Mouse (Mus musculus) lung, embryonic 14.5 days (tissue): ENCODE measurements around the gene Ptprz1. TPM values are rescaled to one million over a fixed set of nuclear protein-coding genes. Genes with fewer than 3 reads are reported as not detected.

ENCODE experiments used
- ATAC-seq: fragments of 200-750 bp; cut with Nextera tagmentation; 2 replicates; pipeline ENCODE4 v1.8.0; 2017; ENCODE audit warnings: mild to moderate bottlenecking, moderate TSS enrichment, moderate library complexity; ENCODE audit not compliant: insufficient read depth
- DNase-seq: peaks from one replicate; pipeline ENCODE4 v3.0.0-alpha.2; 2015
- H3K27ac ChIP-seq: fragments of 300-500 bp; sonication (generic); 2 replicates; pipeline ENCODE4 v1.5.1; 2014; ENCODE audit warnings: low read depth, mild to moderate bottlenecking, moderate library complexity
- H3K27me3 ChIP-seq: fragments of 300-500 bp; sonication (generic); 2 replicates; pipeline ENCODE4 v1.6.1; 2014; ENCODE audit warnings: low read length, control low read depth; ENCODE audit not compliant: insufficient read depth
- H3K36me3 ChIP-seq: fragments of 300-500 bp; sonication (generic); 2 replicates; pipeline ENCODE4 v1.6.1; 2014; ENCODE audit warnings: control low read depth; ENCODE audit not compliant: insufficient read depth
- H3K4me1 ChIP-seq: fragments of 300-500 bp; sonication (generic); 2 replicates; pipeline ENCODE4 v1.6.1; 2014; ENCODE audit warnings: antibody characterized with exemption, control low read depth; ENCODE audit not compliant: insufficient read depth
- H3K4me2 ChIP-seq: fragments of 300-500 bp; sonication (generic); 2 replicates; pipeline ENCODE4 v1.6.1; 2014; ENCODE audit warnings: mild to moderate bottlenecking
- H3K4me3 ChIP-seq: fragments of 300-500 bp; sonication (generic); 2 replicates; pipeline ENCODE4 v1.5.1; 2014; ENCODE audit warnings: low read depth, low read length
- H3K9ac ChIP-seq: fragments of 300-500 bp; sonication (generic); 2 replicates; pipeline ENCODE4 v1.6.1; 2014
- H3K9me3 ChIP-seq: fragments of 300-500 bp; sonication (generic); 2 replicates; pipeline ENCODE4 v1.6.1; 2016; ENCODE audit warnings: low read depth, low read length, control low read depth
- CTCF ChIP-seq: IDR thresholded peaks from 2 replicates; pipeline ENCODE4 v1.5.1; 2016; ENCODE audit warnings: antibody characterized with exemption, low read depth
- WGBS: fragments of 180-500 bp; shearing (Covaris S2); extraction: QIAGEN DNeasy Blood & Tissue Kit; methylation state at CpG from one replicate; pipeline ENCODE4 v1.1.7; 2014; 5-methylcytosine and 5-hydroxymethylcytosine counted together
- polyA plus RNA-seq: library from polyadenylated mRNA; unstranded; fragments of >200 nt; fragmentation: Nextera tagmentation; extraction: Ambion mirVana; gene quantifications from 2 replicates; pipeline ENCODE4 v1.2.1, GENCODE M21; 2014

The Ptprz1 gene
- polyA plus RNA-seq, 1 experiment from 2014 or later, result 1.8 TPM

- 70% methylated on average over 4 of the region's 4 CpGs for WGBS
- Histone ChIP-seq H3K4me2 (no peak overlapping the region), H3K4me1 (no peaks in the 10 kb centered on the region), H3K9me3 (no peaks in the 10 kb centered on the region), H3K27ac (no peak overlapping the region), H3K4me3 (no peak overlapping the region), H3K27me3 (no peaks in the 10 kb centered on the region), H3K36me3 (no peaks in the 10 kb centered on the region), H3K9ac (no peak overlapping the region)
- ATAC-seq (no peak), DNase-seq (no peak)
- TF ChIP-seq CTCF, result no peak
Measured at GRCm38 (mm10) chr6:23014988-23015613, 139.8 kb downstream of the Ptprz1 start.

GRCm38 (mm10) chr6:23028251-23028650 lies 152.9 kb downstream of the Ptprz1 start:
- TF ChIP-seq CTCF, result no peak
- H3K9ac ChIP-seq, result no peak overlapping the region
- no peak overlapping the region for H3K4me2 ChIP-seq
- no peaks in the 10 kb centered on the region for H3K9me3 ChIP-seq
- H3K27ac ChIP-seq, result no peak overlapping the region
- 48% methylated on average over 1 of the region's 1 CpGs for WGBS
- ATAC-seq (no peak; the same call in 1 of the 2 replicates), DNase-seq (peak; percentile 22)
- H3K27me3 ChIP-seq, result no peaks in the 10 kb centered on the region
- no peaks in the 10 kb centered on the region for H3K4me1 ChIP-seq
- H3K36me3 ChIP-seq, result no peaks in the 10 kb centered on the region
- H3K4me3 ChIP-seq, result no peak overlapping the region

- H3K9ac ChIP-seq, result no peak overlapping the region
- DNase-seq, result no peak
- no peak for TF ChIP-seq CTCF
- 80% methylated on average over 4 of the region's 4 CpGs for WGBS
- no peak overlapping the region for H3K4me3 ChIP-seq
- no peaks in the 10 kb centered on the region for H3K9me3 ChIP-seq
- no peak overlapping the region for H3K27ac ChIP-seq
- no peak overlapping the region for H3K4me2 ChIP-seq
- H3K36me3 ChIP-seq, result no peaks in the 10 kb centered on the region
- ATAC-seq, result no peak
- H3K4me1 ChIP-seq, result no peaks in the 10 kb centered on the region
- no peaks in the 10 kb centered on the region for H3K27me3 ChIP-seq
Measured at GRCm38 (mm10) chr6:23048836-23049235, 173.5 kb downstream of the Ptprz1 start.

- Histone ChIP-seq H3K4me2 (no peak overlapping the region), H3K9me3 (no peaks in the 10 kb centered on the region), H3K27me3 (no peaks in the 10 kb centered on the region), H3K4me1 (no peaks in the 10 kb centered on the region), H3K27ac (no peak overlapping the region), H3K4me3 (no peak overlapping the region), H3K9ac (no peak overlapping the region), H3K36me3 (no peaks in the 10 kb centered on the region)
- WGBS, result 87% methylated on average over 5 of the region's 5 CpGs
- ATAC-seq, result no peak
- no peak for DNase-seq
- TF ChIP-seq CTCF, result no peak
Measured at GRCm38 (mm10) chr6:23055734-23056133, 180.4 kb downstream of the Ptprz1 start.

- ATAC-seq (no peak), DNase-seq (no peak)
- H3K4me2 ChIP-seq, result no peak overlapping the region
- no peak overlapping the region for H3K27ac ChIP-seq
- H3K4me1 ChIP-seq, result 0 out of 2 replicates have a peak, but pooled peaks cover 2% of the 10 kb centered on the region
- no peaks in the 10 kb centered on the region for H3K27me3 ChIP-seq
- no peaks in the 10 kb centered on the region for H3K36me3 ChIP-seq
- no peak overlapping the region for H3K4me3 ChIP-seq
- TF ChIP-seq CTCF, result no peak
- WGBS, result 67% methylated on average over 2 of the region's 2 CpGs
- no peaks in the 10 kb centered on the region for H3K9me3 ChIP-seq
- H3K9ac ChIP-seq, result no peak overlapping the region
Measured at GRCm38 (mm10) chr6:23076060-23076459, 200.8 kb downstream of the Ptprz1 start.

GRCm38 (mm10) chr6:23078273-23078672 lies 203.0 kb downstream of the Ptprz1 start:
- no peaks in the 10 kb centered on the region for H3K9me3 ChIP-seq
- TF ChIP-seq CTCF, result no peak
- no peak overlapping the region for H3K27ac ChIP-seq
- H3K27me3 ChIP-seq, result no peaks in the 10 kb centered on the region
- H3K4me2 ChIP-seq, result no peak overlapping the region
- no peaks in the 10 kb centered on the region for H3K36me3 ChIP-seq
- no peak for DNase-seq
- no peak for ATAC-seq
- H3K4me1 ChIP-seq, result 0 out of 2 replicates have a peak, but pooled peaks cover 2% of the 10 kb centered on the region
- no peak overlapping the region for H3K9ac ChIP-seq
- 79% methylated on average over 2 of the region's 2 CpGs for WGBS
- no peak overlapping the region for H3K4me3 ChIP-seq

- ATAC-seq (peak; percentile 36; the same call in 1 of the 2 replicates), DNase-seq (peak; percentile 24)
- H3K27ac ChIP-seq, result peak overlapping the region; percentile 7; the same call in 1 of the 2 replicates
Measured at GRCm38 (mm10) chr6:23079991-23080680, 204.8 kb downstream of the Ptprz1 start.

More at GRCm38 (mm10) chr6:23079991-23080680, 204.8 kb downstream of the Ptprz1 start:
- Histone ChIP-seq H3K4me1 (0 out of 2 replicates have a peak, but pooled peaks cover 2% of the 10 kb centered on the region), H3K9me3 (no peaks in the 10 kb centered on the region), H3K4me2 (no peak overlapping the region), H3K4me3 (no peak overlapping the region), H3K36me3 (no peaks in the 10 kb centered on the region), H3K9ac (no peak overlapping the region), H3K27me3 (no peaks in the 10 kb centered on the region)
- TF ChIP-seq CTCF, result no peak
- WGBS, result 48% methylated on average over 3 of the region's 3 CpGs
